ENCODE assay signal across 13 mouse cellular contexts in genomic region chr15:86144577-86144976, GRCm38 (mm10). TPM values are rescaled to one million over a fixed set of nuclear protein-coding genes. Genes with fewer than 3 reads are reported as not detected.
A peak's percentile ranks its signal among the peaks of the same experiment; 100 is the strongest.
DNase-seq lines count a peak whose midpoint lies in the region; ATAC-seq lines count a peak whose summit lies in the region.
"Had no signal": no experiment of that assay in that cellular context is flagged by ENCODE, and none has a peak within 500 bp of the region (broad histone marks: within the 10 kb centered on the region; RNA-seq: fewer than 3 reads in every experiment).

No protein-coding gene starts in this region.

- DNase-seq in cerebellum, postnatal 10 days: peak; percentile 51 to 66
- no peak for DNase-seq in frontal cortex, postnatal 25 days (ENCODE audit: low spot score in 2 of 2)
- DNase-seq in thymus, postnatal 14 days: peak; percentile 30
- no peak for DNase-seq in thymus, postnatal 0 days (ENCODE audit: low spot score)
- DNase-seq: cerebellum, adult 11-12 months; cerebellum, adult 9-10 months; cerebellum, postnatal 36 days; gastrocnemius, adult 2 months; gastrocnemius, postnatal 14 days had no signal

- no peak for ATAC-seq in cerebellum, adult (ENCODE audit: insufficient number of reproducible peaks, low FRiP score, low TSS enrichment)
- ATAC-seq in frontal cortex, adult (ENCODE audit: low TSS enrichment): 0 out of 2 replicates have a peak, but pooled peaks have one; percentile 16
- no peak for ATAC-seq in activated CD4-positive, CD25-positive, alpha-beta regulatory T cell, adult 4 months
- ATAC-seq: forebrain, embryonic 15.5 days had no signal

RNA-seq across cellular contexts. Expression of gene Cerk, which starts 41.4 kb away (rescaled TPM):
- 54.4 and 64.4 TPM in 2 replicates for polyA plus RNA-seq in thymus, postnatal 0 days (2015; fragmentation: Nextera tagmentation; extraction: Ambion mirVana)
- polyA plus RNA-seq in activated CD4-positive, CD25-positive, alpha-beta regulatory T cell, adult 4 months (2017; shearing (Covaris generic)): 1 to 10 TPM; 5.1 to 5.7 TPM

Comparison
In these comparisons a context has a peak if more than half of its experiments do, and no peak if none do; other contexts are left out.
1. DNase-seq: peak in cerebellum, postnatal 10 days (2 of 2) and thymus, postnatal 14 days (single experiment); none in frontal cortex, postnatal 25 days (0 of 2) and thymus, postnatal 0 days (single experiment).